Mouse (Mus musculus) ES-E14 (cell line): ENCODE measurements around the gene Cx3cr1. TPM values are rescaled to one million over a fixed set of nuclear protein-coding genes. Genes with fewer than 3 reads are reported as not detected.

Source experiments
- DNase-seq: peaks from one replicate; pipeline ENCODE4 v3.0.0-alpha.2; 2013; ENCODE audit warnings: low read depth, low spot score
- H3K27ac ChIP-seq: 2 replicates; pipeline ENCODE4 v1.5.1; 2012; ENCODE audit warnings: low read depth, mild to moderate bottlenecking, low read length, moderate library complexity, mixed read lengths; ENCODE audit not compliant: poor library complexity, insufficient read depth, severe bottlenecking
- H3K36me3 ChIP-seq: 2 replicates; pipeline ENCODE4 v1.6.1; 2012; ENCODE audit warnings: mild to moderate bottlenecking, low read length, moderate library complexity, mixed read lengths; ENCODE audit not compliant: control insufficient read depth, poor library complexity, insufficient read depth, severe bottlenecking
- H3K4me1 ChIP-seq, 2 experiments: fragments of 150-350 bp in 1 of 2; sonication (generic) in 1 of 2; 2 replicates each; pipeline ENCODE4 v1.6.1; 2012; ENCODE audit warnings: low read length in 2 of 2, mild to moderate bottlenecking in 1 of 2, mixed read lengths in 1 of 2; ENCODE audit not compliant: control insufficient read depth in 2 of 2, insufficient read depth in 2 of 2, poor library complexity in 1 of 2
- H3K4me3 ChIP-seq, 2 experiments: fragments of 150-350 bp in 1 of 2; sonication (generic) in 1 of 2; 2 replicates each; pipeline ENCODE4 v1.5.1; 2012; ENCODE audit warnings: low read length in 2 of 2, low read depth in 1 of 2, mild to moderate bottlenecking in 1 of 2, mixed read lengths in 1 of 2; ENCODE audit not compliant: insufficient read depth in 1 of 2, poor library complexity in 1 of 2, severe bottlenecking in 1 of 2
- H3K9ac ChIP-seq: 2 replicates; pipeline ENCODE4 v1.6.1; 2012; ENCODE audit warnings: low read depth, mild to moderate bottlenecking, low read length, mixed read lengths; ENCODE audit not compliant: poor library complexity, insufficient read depth, severe bottlenecking
- H3K9me3 ChIP-seq: fragments of 150-350 bp; sonication (generic); 2 replicates; pipeline ENCODE4 v1.6.1; 2012; ENCODE audit warnings: low read depth, mild to moderate bottlenecking, low read length; ENCODE audit not compliant: control insufficient read depth, insufficient read depth
- CHD2 ChIP-seq: IDR thresholded peaks from 2 replicates; pipeline ENCODE4 v1.6.1; 2014; ENCODE audit warnings: mild to moderate bottlenecking, low read depth, low read length, inconsistent platforms
- HCFC1 ChIP-seq: IDR thresholded peaks from 2 replicates; pipeline ENCODE4 v1.6.1; 2012; ENCODE audit warnings: low read length, inconsistent platforms, borderline replicate concordance; ENCODE audit not compliant: insufficient read depth
- MAFK ChIP-seq: IDR thresholded peaks from 2 replicates; pipeline ENCODE4 v1.6.1; 2014; ENCODE audit warnings: mild to moderate bottlenecking, low read depth, low read length, inconsistent platforms; ENCODE audit not compliant: insufficient read depth
- ZC3H11A ChIP-seq: IDR thresholded peaks from 2 replicates; pipeline ENCODE4 v1.6.1; 2012; ENCODE audit warnings: low read depth, mild to moderate bottlenecking, inconsistent platforms, low read length, borderline replicate concordance
- ZNF384 ChIP-seq: IDR thresholded peaks from 2 replicates; pipeline ENCODE4 v1.6.1; 2012; ENCODE audit warnings: low read depth, low read length, inconsistent platforms
- in situ Hi-C, 2 experiments: fragments of 600-800 bp; cut with MboI; formaldehyde crosslinking; loops; one replicate each; pipeline ENCODE4 v1.15.1; 2025; ENCODE audit warnings: low sequenced_read_pairs in 2 of 2, inconsistent platforms in 1 of 2; ENCODE audit not compliant: unreplicated experiment in 2 of 2
- total RNA-seq: library from RNA; depleted of rRNA; stranded (reverse); fragments of 300-350 nt; gene quantifications from 2 replicates; pipeline ENCODE4 v1.2.3, GENCODE M21; 2012

The Cx3cr1 gene
- total RNA-seq, 1 experiment = 0.09 TPM

- Histone ChIP-seq H3K4me3 (no peak overlapping the region), H3K9ac (no peak overlapping the region), H3K27ac (no peak overlapping the region), H3K4me1 (peaks cover 4 to 17% of the 10 kb centered on the region in 2 experiments; a peak in 3 of 4 replicates), H3K36me3 (no peaks in the 10 kb centered on the region), H3K9me3 (no peaks in the 10 kb centered on the region)
- TF ChIP-seq CHD2 (no peak), MAFK (no peak), HCFC1 (no peak)
- DNase-seq = no peak
- in situ Hi-C loops = no loop called here
Measured at GRCm38 (mm10) chr9:119999636-120000035, 70.0 kb downstream of the Cx3cr1 start.

- TF ChIP-seq ZC3H11A = no peak
- no peak for TF ChIP-seq MAFK
- no peak for TF ChIP-seq ZNF384
- TF ChIP-seq HCFC1 = no peak
- no peak for TF ChIP-seq CHD2
- no peak for DNase-seq
- Histone ChIP-seq H3K27ac (no peak overlapping the region), H3K9me3 (no peaks in the 10 kb centered on the region), H3K9ac (no peak overlapping the region), H3K4me1 (peaks cover 4 to 19% of the 10 kb centered on the region in 2 experiments; a peak in 3 of 4 replicates), H3K36me3 (no peaks in the 10 kb centered on the region), H3K4me3 (no peak overlapping the region)
- in situ Hi-C loops = no loop called here
Measured at GRCm38 (mm10) chr9:119998776-119999175, 70.9 kb downstream of the Cx3cr1 start.

GRCm38 (mm10) chr9:119996080-119996479 is 73.6 kb downstream of the Cx3cr1 start:
- Histone ChIP-seq H3K27ac (no peak overlapping the region), H3K9me3 (no peaks in the 10 kb centered on the region), H3K4me1 (peaks cover 0 to 24% of the 10 kb centered on the region in 2 experiments; a peak in 2 of 4 replicates), H3K36me3 (no peaks in the 10 kb centered on the region), H3K4me3 (no peak overlapping the region), H3K9ac (no peak overlapping the region)
- TF ChIP-seq ZNF384 = no peak
- TF ChIP-seq ZC3H11A = no peak
- TF ChIP-seq MAFK = no peak
- TF ChIP-seq HCFC1 = no peak
- no peak for TF ChIP-seq CHD2
- DNase-seq = no peak
- in situ Hi-C loops = no loop called here

DNA sequence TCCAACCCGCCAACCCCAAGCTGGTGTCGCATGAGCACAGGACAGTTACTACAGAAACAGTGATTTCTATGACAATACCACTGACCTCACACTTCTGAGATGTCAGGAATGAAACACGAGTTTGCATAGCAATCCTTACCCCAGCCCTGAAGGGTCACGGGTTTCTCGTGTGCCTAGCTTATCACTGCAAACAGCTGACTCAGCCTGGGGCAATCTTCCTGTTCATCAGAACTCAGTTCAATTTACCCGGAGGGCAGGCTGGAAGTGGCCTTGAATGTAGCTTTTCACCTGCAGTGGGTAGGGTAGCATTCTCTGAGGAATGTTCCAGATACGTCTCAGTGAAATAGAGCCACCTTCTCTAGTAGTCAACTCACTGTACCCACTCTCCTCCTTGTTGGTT is 75.5 kb downstream of the Cx3cr1 start:
- no peak overlapping the region for H3K4me3 ChIP-seq
- no peaks in the 10 kb centered on the region for H3K9me3 ChIP-seq
- no peak overlapping the region for H3K9ac ChIP-seq
- no peak for DNase-seq
- peaks cover 0 to 24% of the 10 kb centered on the region in 2 experiments; a peak in 2 of 4 replicates for H3K4me1 ChIP-seq
- in situ Hi-C loops = no loop called here
- no peaks in the 10 kb centered on the region for H3K36me3 ChIP-seq
- no peak overlapping the region for H3K27ac ChIP-seq
- TF ChIP-seq MAFK = peak; percentile 42; the same call in 1 of the 2 replicates
- no peak for TF ChIP-seq ZC3H11A

- H3K27ac ChIP-seq = no peak overlapping the region
- TF ChIP-seq HCFC1 = no peak
- no peak for TF ChIP-seq ZNF384
- no peak for TF ChIP-seq ZC3H11A
- no peak for TF ChIP-seq CHD2
- TF ChIP-seq MAFK = no peak
- H3K36me3 ChIP-seq = no peaks in the 10 kb centered on the region
- no peak overlapping the region for H3K9ac ChIP-seq
- in situ Hi-C loops = no loop called here
- H3K4me3 ChIP-seq = no peak overlapping the region
- H3K9me3 ChIP-seq = no peaks in the 10 kb centered on the region
- H3K4me1 ChIP-seq = peaks cover 0 to 24% of the 10 kb centered on the region in 2 experiments; a peak in 2 of 4 replicates
- DNase-seq = no peak
Measured at GRCm38 (mm10) chr9:119993092-119993844, 76.4 kb downstream of the Cx3cr1 start.
